Mouse (Mus musculus): ENCODE data around the gene Dusp22. TPM values are rescaled to one million over a fixed set of nuclear protein-coding genes. Genes with fewer than 3 reads are reported as not detected.

Dusp22 gene
- 18.0 and 18.8 TPM in 2 replicates for polyA plus RNA-seq (2016; fragmentation: Nextera tagmentation; extraction: Ambion mirVana)

- under 1% methylated on average over 74 of the region's 74 CpGs for WGBS
Measured at GRCm38 (mm10) chr13:30659613-30660505, at the start of gene Dusp22. Dusp22 (plus strand) TSS chr13:30659999.

DNA sequence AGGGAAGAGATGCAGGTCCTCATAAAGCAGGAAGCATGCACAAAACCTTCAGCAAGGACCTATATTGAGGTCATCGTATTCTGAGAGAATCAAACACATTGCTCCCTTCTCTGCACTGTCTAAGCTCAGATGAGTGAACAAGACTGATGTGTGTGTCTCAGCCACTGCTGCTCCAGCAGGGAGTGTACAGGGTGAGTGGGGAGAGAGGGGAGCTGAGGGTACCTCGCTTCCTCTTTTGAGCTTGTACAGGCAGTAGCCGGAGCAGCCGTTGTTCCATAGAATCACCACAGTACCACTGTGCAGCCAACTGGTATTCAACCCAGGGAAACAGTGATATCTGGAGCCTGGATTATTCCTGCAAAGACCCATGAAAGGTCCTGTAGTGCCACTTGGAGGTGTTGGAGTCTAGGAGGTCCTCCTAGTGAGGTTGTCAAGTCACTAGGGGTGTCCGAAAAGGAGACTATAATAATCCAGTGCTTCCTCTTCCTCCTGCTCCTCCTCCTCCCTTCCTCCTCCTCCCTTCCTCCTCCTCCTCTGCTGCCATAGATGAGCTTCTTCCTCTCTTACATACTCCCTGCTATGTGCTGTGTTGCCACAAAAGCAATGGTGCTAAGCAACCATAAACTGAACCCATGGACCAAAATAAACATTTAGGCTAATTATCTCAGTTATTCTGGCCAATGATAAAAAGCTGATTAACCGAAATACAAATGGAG lies 47.6 kb upstream of the Dusp22 start:
- Histone ChIP-seq H3K4me1 (no peaks in the 10 kb centered on the region), H3K27me3 (replicated peaks; ENCODE audit: low read depth, poor library complexity, severe bottlenecking) (no peaks in the 10 kb centered on the region), H3K36me3 (replicated peaks) (no peaks in the 10 kb centered on the region), H3K4me3 (no peak overlapping the region), H3K9me3 (0 out of 2 replicates have a peak, but pooled peaks cover 3% of the 10 kb centered on the region), H3K27ac (replicated peaks) (no peak overlapping the region)
- no peak for DNase-seq (ENCODE audit: low spot score)
- WGBS: 91% methylated on average over 6 of the region's 6 CpGs

More at GRCm38 (mm10) chr13:30659613-30660505, at the start of gene Dusp22:
- Histone ChIP-seq H3K27ac (replicated peaks) (peak within 1 kb of the TSS; percentile 91), H3K27me3 (replicated peaks; ENCODE audit: low read depth, poor library complexity, severe bottlenecking) (no peaks in the 10 kb centered on the region), H3K4me3 (peak within 1 kb of the TSS; percentile 84), H3K4me1 (peaks cover 13% of the 10 kb centered on the region), H3K9me3 (no peaks in the 10 kb centered on the region), H3K36me3 (replicated peaks) (no peaks in the 10 kb centered on the region)
- DNase-seq (ENCODE audit: low spot score): peak; percentile 89

- no peak overlapping the region for H3K27ac ChIP-seq (replicated peaks)
- DNase-seq (ENCODE audit: low spot score): no peak
- H3K27me3 ChIP-seq (replicated peaks; ENCODE audit: low read depth, poor library complexity, severe bottlenecking): no peaks in the 10 kb centered on the region
- no peak overlapping the region for H3K4me3 ChIP-seq
- no peaks in the 10 kb centered on the region for H3K36me3 ChIP-seq (replicated peaks)
- 0 out of 2 replicates have a peak, but pooled peaks cover 3% of the 10 kb centered on the region for H3K9me3 ChIP-seq
- WGBS: 67% methylated on average over 3 of the region's 3 CpGs
- H3K4me1 ChIP-seq: no peaks in the 10 kb centered on the region
Measured at GRCm38 (mm10) chr13:30619684-30620083, 40.1 kb upstream of the Dusp22 start.

- WGBS: 61% methylated on average over 8 of the region's 8 CpGs
- DNase-seq (ENCODE audit: low spot score): no peak
- H3K27me3 ChIP-seq (replicated peaks; ENCODE audit: low read depth, poor library complexity, severe bottlenecking): no peaks in the 10 kb centered on the region
- H3K27ac ChIP-seq (replicated peaks): no peak overlapping the region
- H3K36me3 ChIP-seq (replicated peaks): no peaks in the 10 kb centered on the region
- no peaks in the 10 kb centered on the region for H3K4me1 ChIP-seq
- H3K4me3 ChIP-seq: no peak overlapping the region
- H3K9me3 ChIP-seq: no peaks in the 10 kb centered on the region
Measured at GRCm38 (mm10) chr13:30628195-30629048, 31.4 kb upstream of the Dusp22 start.

- WGBS: 86% methylated on average over 10 of the region's 10 CpGs
- Histone ChIP-seq H3K27ac (replicated peaks) (no peak overlapping the region), H3K27me3 (replicated peaks; ENCODE audit: low read depth, poor library complexity, severe bottlenecking) (no peaks in the 10 kb centered on the region), H3K9me3 (no peaks in the 10 kb centered on the region), H3K36me3 (replicated peaks) (no peaks in the 10 kb centered on the region), H3K4me1 (no peaks in the 10 kb centered on the region), H3K4me3 (no peak overlapping the region)
- no peak for DNase-seq (ENCODE audit: low spot score)
Measured at GRCm38 (mm10) chr13:30629794-30630410, 29.9 kb upstream of the Dusp22 start.

GRCm38 (mm10) chr13:30632998-30633397 lies 26.8 kb upstream of the Dusp22 start:
- no peak for DNase-seq (ENCODE audit: low spot score)
- no peak overlapping the region for H3K27ac ChIP-seq (replicated peaks)
- H3K27me3 ChIP-seq (replicated peaks; ENCODE audit: low read depth, poor library complexity, severe bottlenecking): no peaks in the 10 kb centered on the region
- no peak overlapping the region for H3K4me3 ChIP-seq
- no peaks in the 10 kb centered on the region for H3K4me1 ChIP-seq
- H3K36me3 ChIP-seq (replicated peaks): no peaks in the 10 kb centered on the region
- 79% methylated on average over 6 of the region's 6 CpGs for WGBS
- H3K9me3 ChIP-seq: no peaks in the 10 kb centered on the region

DNA sequence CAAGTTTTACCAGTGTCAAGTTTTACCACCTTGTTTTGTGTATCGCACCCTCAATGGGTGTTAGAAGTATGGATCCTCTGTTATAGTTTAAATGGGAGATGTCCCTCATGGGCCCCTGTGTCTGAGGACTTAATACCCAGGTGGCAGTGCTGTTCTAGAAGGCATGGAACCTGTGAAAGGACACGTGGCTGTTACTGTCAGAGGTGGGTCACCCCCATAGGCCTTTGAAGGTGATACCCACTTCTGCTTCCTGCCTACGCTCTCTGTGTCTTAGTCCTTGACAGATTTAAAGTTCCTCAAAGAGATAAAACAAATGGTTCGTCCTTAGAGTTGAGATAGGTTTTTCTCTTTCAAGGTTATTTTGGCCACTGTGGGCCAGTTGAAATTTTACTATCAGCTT lies 23.3 kb upstream of the Dusp22 start:
- DNase-seq (ENCODE audit: low spot score): no peak
- Histone ChIP-seq H3K27ac (replicated peaks) (no peak overlapping the region), H3K4me3 (no peak overlapping the region), H3K9me3 (no peaks in the 10 kb centered on the region), H3K4me1 (no peaks in the 10 kb centered on the region), H3K27me3 (replicated peaks; ENCODE audit: low read depth, poor library complexity, severe bottlenecking) (no peaks in the 10 kb centered on the region), H3K36me3 (replicated peaks) (no peaks in the 10 kb centered on the region)
- 83% methylated on average over 4 of the region's 4 CpGs for WGBS

DNA sequence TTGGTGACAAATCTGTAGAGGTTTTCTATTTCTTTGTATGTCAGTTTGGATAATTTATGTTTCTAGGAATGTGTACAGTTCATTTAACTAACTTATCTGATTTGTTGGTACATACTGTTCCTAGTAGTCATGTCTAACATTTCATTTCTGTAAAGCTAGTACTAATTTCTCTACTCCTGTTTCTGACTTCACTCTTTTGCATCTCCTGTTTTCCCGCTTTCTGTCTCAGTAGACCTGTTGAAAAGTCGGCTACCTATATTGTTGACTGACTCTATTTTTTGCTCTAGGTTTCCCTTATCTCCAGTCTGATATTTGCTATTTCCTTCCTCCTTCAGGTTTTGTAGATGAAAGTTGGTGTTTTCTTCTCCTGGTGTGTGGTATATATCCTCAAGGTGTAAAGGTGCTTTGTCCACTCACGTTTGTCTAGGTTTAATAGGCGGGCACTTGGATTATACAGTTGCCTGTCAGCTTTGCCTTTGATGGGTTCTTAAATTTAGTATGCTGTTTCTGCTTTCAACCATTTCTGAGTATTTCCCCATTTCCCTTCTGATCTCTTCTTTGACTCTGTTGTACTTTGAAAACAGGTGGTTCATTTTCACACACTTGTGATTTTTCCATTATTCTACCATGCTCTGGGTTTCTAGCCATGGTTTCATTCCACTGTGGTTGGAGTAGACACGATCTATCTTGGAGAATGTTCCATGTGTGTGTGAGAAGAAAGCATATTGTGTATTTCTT lies 21.3 kb upstream of the Dusp22 start:
- H3K27me3 ChIP-seq (replicated peaks; ENCODE audit: low read depth, poor library complexity, severe bottlenecking): no peaks in the 10 kb centered on the region
- H3K4me1 ChIP-seq: no peaks in the 10 kb centered on the region
- H3K9me3 ChIP-seq: no peaks in the 10 kb centered on the region
- DNase-seq (ENCODE audit: low spot score): no peak
- no peak overlapping the region for H3K27ac ChIP-seq (replicated peaks)
- no peaks in the 10 kb centered on the region for H3K36me3 ChIP-seq (replicated peaks)
- H3K4me3 ChIP-seq: no peak overlapping the region
- WGBS: 89% methylated on average over 5 of the region's 5 CpGs

DNA sequence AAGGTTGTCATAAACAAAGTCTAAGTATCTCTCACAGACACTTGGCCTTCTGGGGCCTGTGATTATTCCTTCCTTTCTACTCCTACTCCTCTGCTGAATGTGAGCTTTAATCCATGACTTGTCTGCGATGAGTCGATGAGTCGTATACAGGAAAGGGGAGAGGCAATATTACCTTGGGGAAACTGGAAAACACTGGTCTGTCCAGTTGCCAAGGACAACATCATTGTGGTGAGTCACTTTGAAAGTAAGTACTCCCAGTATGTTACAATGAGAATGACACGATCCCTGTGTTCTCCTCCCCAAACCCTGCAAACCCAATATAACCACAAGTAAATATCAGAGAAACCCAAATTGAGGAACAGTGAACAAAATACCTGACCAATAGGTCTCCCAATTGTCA lies 17.7 kb upstream of the Dusp22 start:
- DNase-seq (ENCODE audit: low spot score): no peak
- WGBS: 87% methylated on average over 4 of the region's 4 CpGs
- Histone ChIP-seq H3K36me3 (replicated peaks) (no peaks in the 10 kb centered on the region), H3K4me1 (no peaks in the 10 kb centered on the region), H3K9me3 (no peaks in the 10 kb centered on the region), H3K27ac (replicated peaks) (no peak overlapping the region), H3K27me3 (replicated peaks; ENCODE audit: low read depth, poor library complexity, severe bottlenecking) (no peaks in the 10 kb centered on the region), H3K4me3 (no peak overlapping the region)

- no peaks in the 10 kb centered on the region for H3K9me3 ChIP-seq
- DNase-seq (ENCODE audit: low spot score): no peak
- no peak overlapping the region for H3K4me3 ChIP-seq
- H3K36me3 ChIP-seq (replicated peaks): no peaks in the 10 kb centered on the region
- H3K27me3 ChIP-seq (replicated peaks; ENCODE audit: low read depth, poor library complexity, severe bottlenecking): no peaks in the 10 kb centered on the region
- H3K27ac ChIP-seq (replicated peaks): no peak overlapping the region
- H3K4me1 ChIP-seq: peaks cover 8% of the 10 kb centered on the region
Measured at GRCm38 (mm10) chr13:30648461-30648860, 11.3 kb upstream of the Dusp22 start.

GRCm38 (mm10) chr13:30649197-30649596 lies 10.6 kb upstream of the Dusp22 start:
- DNase-seq (ENCODE audit: low spot score): no peak
- Histone ChIP-seq H3K4me1 (peaks cover 11% of the 10 kb centered on the region), H3K27ac (replicated peaks) (no peak overlapping the region), H3K27me3 (replicated peaks; ENCODE audit: low read depth, poor library complexity, severe bottlenecking) (no peaks in the 10 kb centered on the region), H3K9me3 (no peaks in the 10 kb centered on the region), H3K4me3 (no peak overlapping the region), H3K36me3 (replicated peaks) (no peaks in the 10 kb centered on the region)
- WGBS: 91% methylated on average over 5 of the region's 5 CpGs

All from embryonic facial prominence, embryonic 10.5 days (tissue).